Mouse (Mus musculus) midbrain, embryonic 16.5 days (tissue): ENCODE results near the gene Ppa1. TPM values are rescaled to one million over a fixed set of nuclear protein-coding genes. Genes with fewer than 3 reads are reported as not detected.
"Not testable (repeated sequence)": the region's sequence is repeated elsewhere in the genome, so short reads cannot be mapped to it uniquely, and the experiment has no call there.

ENCODE experiments used
- ATAC-seq: fragments of 200-750 bp; cut with Nextera tagmentation; 2 replicates; pipeline ENCODE4 v1.8.0; 2017; ENCODE audit warnings: moderate TSS enrichment
- H3K27ac ChIP-seq: fragments of 300-500 bp; sonication (generic); 2 replicates; pipeline ENCODE4 v1.5.1; 2014; ENCODE audit warnings: mild to moderate bottlenecking, low read length, mixed read lengths
- H3K27me3 ChIP-seq: fragments of 300-500 bp; sonication (generic); 2 replicates; pipeline ENCODE4 v1.6.1; 2014; ENCODE audit warnings: low read depth, low read length, mixed read lengths; ENCODE audit not compliant: control insufficient read depth, insufficient read depth
- H3K36me3 ChIP-seq: fragments of 300-500 bp; sonication (generic); 2 replicates; pipeline ENCODE4 v1.6.1; 2014; ENCODE audit warnings: mild to moderate bottlenecking, low read length, moderate library complexity, mixed read lengths; ENCODE audit not compliant: control insufficient read depth, insufficient read depth
- H3K4me1 ChIP-seq: fragments of 300-500 bp; sonication (generic); 2 replicates; pipeline ENCODE4 v1.6.1; 2014; ENCODE audit warnings: mild to moderate bottlenecking, low read length, mixed read lengths; ENCODE audit not compliant: control insufficient read depth, insufficient read depth
- H3K4me2 ChIP-seq: fragments of 300-500 bp; sonication (generic); 2 replicates; pipeline ENCODE4 v1.6.1; 2014; ENCODE audit warnings: mild to moderate bottlenecking, low read length, mixed read lengths
- H3K4me3 ChIP-seq: fragments of 300-500 bp; sonication (generic); 2 replicates; pipeline ENCODE4 v1.5.1; 2014; ENCODE audit warnings: low read depth, mild to moderate bottlenecking, low read length, moderate library complexity, mixed read lengths
- H3K9ac ChIP-seq: fragments of 300-500 bp; sonication (generic); 2 replicates; pipeline ENCODE4 v1.6.1; 2014; ENCODE audit warnings: low read depth, low read length, mixed read lengths
- H3K9me3 ChIP-seq: fragments of 300-500 bp; sonication (generic); replicated peaks from 2 replicates; pipeline ENCODE4 v1.6.1; 2014; ENCODE audit warnings: mild to moderate bottlenecking, low read length, mixed read lengths; ENCODE audit not compliant: control insufficient read depth, poor library complexity, severe bottlenecking
- WGBS: fragments of 180-500 bp; shearing (Covaris S2); extraction: QIAGEN DNeasy Blood & Tissue Kit; methylation state at CpG from one replicate; pipeline ENCODE4 v1.1.7; 2014; 5-methylcytosine and 5-hydroxymethylcytosine counted together
- polyA plus RNA-seq: library from polyadenylated mRNA; unstranded; fragments of >200 nt; fragmentation: Nextera tagmentation; extraction: Ambion mirVana; gene quantifications from 2 replicates; pipeline ENCODE4 v1.2.1, GENCODE M21; 2015

The Ppa1 gene
- polyA plus RNA-seq, 1 experiment from 2014 or later, result 221 TPM

GRCm38 (mm10) chr10:61614311-61614710 lies 34.0 kb upstream of the Ppa1 start:
- Histone ChIP-seq H3K9ac (no peak overlapping the region), H3K27ac (no peak overlapping the region), H3K4me3 (no peak overlapping the region), H3K4me2 (no peak overlapping the region), H3K27me3 (no peaks in the 10 kb centered on the region), H3K4me1 (no peaks in the 10 kb centered on the region), H3K36me3 (no peaks in the 10 kb centered on the region), H3K9me3 (no peaks in the 10 kb centered on the region; the same call in 1 of the 2 replicates)
- 88% methylated on average over 7 of the region's 7 CpGs for WGBS
- ATAC-seq, result no peak

- no peak overlapping the region for H3K27ac ChIP-seq
- H3K4me3 ChIP-seq, result no peak overlapping the region
- H3K9ac ChIP-seq, result no peak overlapping the region
- no peaks in the 10 kb centered on the region for H3K27me3 ChIP-seq
- no peak for ATAC-seq
- 72% methylated on average over 2 of the region's 2 CpGs for WGBS
- H3K4me1 ChIP-seq, result no peaks in the 10 kb centered on the region
- no peaks in the 10 kb centered on the region for H3K36me3 ChIP-seq
- H3K9me3 ChIP-seq, result no peaks in the 10 kb centered on the region; the same call in 1 of the 2 replicates
- H3K4me2 ChIP-seq, result no peak overlapping the region
Measured at GRCm38 (mm10) chr10:61618528-61618927, 29.8 kb upstream of the Ppa1 start.

- 0 out of 2 replicates have a peak, but pooled peaks have one; percentile 43 for ATAC-seq
- Histone ChIP-seq H3K4me1 (peaks cover 4% of the 10 kb centered on the region; the same call in 1 of the 2 replicates), H3K27me3 (peaks cover 6% of the 10 kb centered on the region), H3K4me3 (no peak overlapping the region), H3K9me3 (no peaks in the 10 kb centered on the region; the same call in 1 of the 2 replicates), H3K9ac (no peak overlapping the region), H3K4me2 (no peak overlapping the region), H3K36me3 (no peaks in the 10 kb centered on the region), H3K27ac (no peak overlapping the region)
- 32% methylated on average over 9 of the region's 9 CpGs for whole genome bisulfite sequencing
Measured at GRCm38 (mm10) chr10:61621681-61622080, 26.7 kb upstream of the Ppa1 start.

GRCm38 (mm10) chr10:61623874-61624273 lies 24.5 kb upstream of the Ppa1 start:
- H3K9ac ChIP-seq, H3K36me3 ChIP-seq, H3K4me3 ChIP-seq, H3K9me3 ChIP-seq, H3K4me2 ChIP-seq, H3K27me3 ChIP-seq, H3K27ac ChIP-seq, H3K4me1 ChIP-seq, ATAC-seq: not testable (repeated sequence)
- 77% methylated on average over 3 of the region's 3 CpGs for WGBS

- ATAC-seq, result no peak
- H3K27me3 ChIP-seq, result peaks cover 6% of the 10 kb centered on the region
- H3K36me3 ChIP-seq, result no peaks in the 10 kb centered on the region
- peak overlapping the region; percentile 92 for H3K4me2 ChIP-seq
- H3K9ac ChIP-seq, result no peak overlapping the region
- H3K4me3 ChIP-seq, result peak overlapping the region; percentile 50
- peaks cover 4% of the 10 kb centered on the region; the same call in 1 of the 2 replicates for H3K4me1 ChIP-seq
- no peaks in the 10 kb centered on the region for H3K9me3 ChIP-seq
- H3K27ac ChIP-seq, result no peak overlapping the region
- 25% methylated on average over 5 of the region's 5 CpGs for WGBS
Measured at GRCm38 (mm10) chr10:61624771-61625170, 23.6 kb upstream of the Ppa1 start.

GRCm38 (mm10) chr10:61625381-61626257 lies 22.7 kb upstream of the Ppa1 start:
- Histone ChIP-seq H3K27ac (peak overlapping the region; percentile 64; the same call in 1 of the 2 replicates), H3K9ac (peak overlapping the region; percentile 69), H3K27me3 (peaks cover 6% of the 10 kb centered on the region), H3K4me2 (peak overlapping the region; percentile 92), H3K4me1 (peaks cover 4% of the 10 kb centered on the region; the same call in 1 of the 2 replicates), H3K4me3 (peak overlapping the region; percentile 50), H3K9me3 (no peaks in the 10 kb centered on the region), H3K36me3 (no peaks in the 10 kb centered on the region)
- WGBS, result 3% methylated on average over 74 of the region's 74 CpGs
- peak; percentile 86 for ATAC-seq

- no peaks in the 10 kb centered on the region for H3K36me3 ChIP-seq
- no peaks in the 10 kb centered on the region for H3K9me3 ChIP-seq
- no peak overlapping the region for H3K27ac ChIP-seq
- H3K9ac ChIP-seq, result no peak overlapping the region
- WGBS, result 81% methylated on average over 3 of the region's 3 CpGs
- no peak overlapping the region for H3K4me3 ChIP-seq
- no peak overlapping the region for H3K4me2 ChIP-seq
- peaks cover 4% of the 10 kb centered on the region; the same call in 1 of the 2 replicates for H3K4me1 ChIP-seq
- H3K27me3 ChIP-seq, result peaks cover 6% of the 10 kb centered on the region
- ATAC-seq, result no peak
Measured at GRCm38 (mm10) chr10:61626551-61626950, 21.8 kb upstream of the Ppa1 start.

GRCm38 (mm10) chr10:61627195-61627937 lies 21.0 kb upstream of the Ppa1 start:
- H3K36me3 ChIP-seq, result no peaks in the 10 kb centered on the region
- H3K4me1 ChIP-seq, result peaks cover 4% of the 10 kb centered on the region; the same call in 1 of the 2 replicates
- H3K27me3 ChIP-seq, result peaks cover 6% of the 10 kb centered on the region
- WGBS, result 75% methylated on average over 15 of the region's 15 CpGs
- H3K4me2 ChIP-seq, result no peak overlapping the region
- H3K27ac ChIP-seq, result no peak overlapping the region
- H3K9me3 ChIP-seq, result no peaks in the 10 kb centered on the region
- no peak overlapping the region for H3K4me3 ChIP-seq
- H3K9ac ChIP-seq, result no peak overlapping the region
- no peak for ATAC-seq

- H3K27ac ChIP-seq, result no peak overlapping the region
Measured at GRCm38 (mm10) chr10:61627938-61628250, 20.5 kb upstream of the Ppa1 start.

More at GRCm38 (mm10) chr10:61627938-61628250, 20.5 kb upstream of the Ppa1 start:
- Histone ChIP-seq H3K9me3 (no peaks in the 10 kb centered on the region), H3K27me3 (peaks cover 6% of the 10 kb centered on the region), H3K36me3 (no peaks in the 10 kb centered on the region), H3K4me1 (peaks cover 4% of the 10 kb centered on the region; the same call in 1 of the 2 replicates), H3K9ac (no peak overlapping the region), H3K4me3 (no peak overlapping the region), H3K4me2 (no peak overlapping the region)
- 79% methylated on average over 4 of the region's 4 CpGs for WGBS
- no peak for ATAC-seq
